Mouse (Mus musculus) midbrain, embryonic 14.5 days (tissue): ENCODE measurements around the gene Pcp4l1. TPM values are rescaled to one million over a fixed set of nuclear protein-coding genes. Genes with fewer than 3 reads are reported as not detected.

Source experiments
- ATAC-seq: fragments of 200-750 bp; cut with Nextera tagmentation; 2 replicates; pipeline ENCODE4 v1.8.0; 2017; ENCODE audit warnings: moderate number of reproducible peaks, moderate library complexity; ENCODE audit not compliant: low FRiP score, low TSS enrichment
- DNase-seq: peaks from one replicate; pipeline ENCODE4 v3.0.0-alpha.2; 2015
- H3K27ac ChIP-seq: fragments of 300-500 bp; sonication (generic); replicated peaks from 2 replicates; pipeline ENCODE4 v1.5.1; 2014; ENCODE audit warnings: mild to moderate bottlenecking, low read depth, low read length, moderate library complexity
- H3K27me3 ChIP-seq: fragments of 300-500 bp; sonication (generic); 2 replicates; pipeline ENCODE4 v1.6.1; 2014; ENCODE audit warnings: low read length, control low read depth, mixed read lengths; ENCODE audit not compliant: control insufficient read depth, insufficient read depth
- H3K36me3 ChIP-seq: fragments of 300-500 bp; sonication (generic); 2 replicates; pipeline ENCODE4 v1.6.1; 2014; ENCODE audit warnings: low read length, control low read depth; ENCODE audit not compliant: control insufficient read depth, insufficient read depth
- H3K4me1 ChIP-seq: fragments of 300-500 bp; sonication (generic); 2 replicates; pipeline ENCODE4 v1.6.1; 2014; ENCODE audit warnings: mild to moderate bottlenecking, antibody characterized with exemption, low read length, control low read depth; ENCODE audit not compliant: control insufficient read depth, insufficient read depth
- H3K4me2 ChIP-seq: fragments of 300-500 bp; sonication (generic); 2 replicates; pipeline ENCODE4 v1.6.1; 2014; ENCODE audit warnings: mild to moderate bottlenecking, low read length, moderate library complexity
- H3K4me3 ChIP-seq: fragments of 300-500 bp; sonication (generic); replicated peaks from 2 replicates; pipeline ENCODE4 v1.5.1; 2014; ENCODE audit warnings: low read depth, low read length
- H3K9ac ChIP-seq: fragments of 300-500 bp; sonication (generic); replicated peaks from 2 replicates; pipeline ENCODE4 v1.6.1; 2014; ENCODE audit warnings: mild to moderate bottlenecking, low read length, moderate library complexity
- H3K9me3 ChIP-seq: fragments of 300-500 bp; sonication (generic); 2 replicates; pipeline ENCODE4 v1.6.1; 2016; ENCODE audit warnings: low read length, control low read depth, mixed read lengths; ENCODE audit not compliant: control insufficient read depth
- WGBS: fragments of 180-500 bp; shearing (Covaris S2); extraction: QIAGEN DNeasy Blood & Tissue Kit; methylation state at CpG from one replicate; pipeline ENCODE4 v1.1.7; 2014; 5-methylcytosine and 5-hydroxymethylcytosine counted together
- polyA plus RNA-seq: library from polyadenylated mRNA; unstranded; fragments of >200 nt; fragmentation: Nextera tagmentation; extraction: Ambion mirVana; gene quantifications from 2 replicates; pipeline ENCODE4 v1.2.1, GENCODE M21; 2014

Pcp4l1 gene
- polyA plus RNA-seq, 1 experiment from 2014 or later: 20.0 TPM

DNA sequence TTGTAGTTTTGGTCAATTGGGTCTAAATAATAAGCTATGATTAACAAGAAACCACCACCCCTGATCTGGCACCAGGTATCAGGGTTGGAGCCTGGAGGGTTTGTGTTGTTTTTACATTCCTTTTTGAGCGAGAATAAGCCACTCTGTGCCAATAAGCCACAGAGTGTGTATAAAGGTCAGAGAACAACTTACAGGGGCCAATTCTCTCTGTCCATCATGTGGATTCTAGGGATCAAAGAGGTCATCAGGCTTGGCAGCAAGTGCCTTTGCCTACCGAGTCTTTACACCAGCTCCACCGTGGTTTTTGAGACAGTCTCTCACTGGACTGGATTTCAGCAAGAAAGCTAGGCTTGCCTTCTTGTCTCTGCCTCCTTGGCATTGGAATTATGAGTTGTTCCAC is 16.8 kb upstream of the Pcp4l1 start:
- no peaks in the 10 kb centered on the region for H3K36me3 ChIP-seq
- DNase-seq (no peak), ATAC-seq (no peak)
- H3K27me3 ChIP-seq: no peaks in the 10 kb centered on the region
- no peak overlapping the region for H3K4me2 ChIP-seq
- WGBS: 49% methylated on average over 3 of the region's 3 CpGs
- H3K9ac ChIP-seq: no peak overlapping the region
- H3K4me1 ChIP-seq: no peaks in the 10 kb centered on the region
- H3K9me3 ChIP-seq: no peaks in the 10 kb centered on the region
- no peak overlapping the region for H3K27ac ChIP-seq
- no peak overlapping the region for H3K4me3 ChIP-seq

DNA sequence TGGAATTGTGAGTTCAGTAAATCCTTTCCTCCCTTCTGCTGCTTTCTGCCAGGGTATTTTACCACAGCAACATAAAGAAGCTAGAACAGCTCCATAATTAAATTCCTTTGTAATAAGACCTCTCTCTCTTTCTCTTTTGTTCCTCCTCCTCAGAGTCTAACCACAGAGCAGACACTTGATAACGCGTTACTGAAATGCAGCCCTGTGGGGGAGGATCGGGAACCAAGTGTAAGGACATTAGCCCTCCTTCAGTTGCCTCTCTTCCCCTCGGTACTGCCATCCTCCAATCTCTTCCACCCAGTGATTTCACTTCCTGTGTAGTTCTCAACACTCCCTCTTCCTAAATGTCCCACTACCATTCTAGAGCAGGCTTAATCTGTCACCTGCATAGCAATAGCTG is 13.3 kb upstream of the Pcp4l1 start:
- DNase-seq (no peak), ATAC-seq (no peak)
- H3K27me3 ChIP-seq: no peaks in the 10 kb centered on the region
- H3K4me2 ChIP-seq: no peak overlapping the region
- H3K36me3 ChIP-seq: no peaks in the 10 kb centered on the region
- no peaks in the 10 kb centered on the region for H3K9me3 ChIP-seq
- H3K9ac ChIP-seq: no peak overlapping the region
- H3K4me3 ChIP-seq: no peak overlapping the region
- no peak overlapping the region for H3K27ac ChIP-seq
- 24% methylated on average over 4 of the region's 4 CpGs for WGBS
- H3K4me1 ChIP-seq: no peaks in the 10 kb centered on the region

DNA sequence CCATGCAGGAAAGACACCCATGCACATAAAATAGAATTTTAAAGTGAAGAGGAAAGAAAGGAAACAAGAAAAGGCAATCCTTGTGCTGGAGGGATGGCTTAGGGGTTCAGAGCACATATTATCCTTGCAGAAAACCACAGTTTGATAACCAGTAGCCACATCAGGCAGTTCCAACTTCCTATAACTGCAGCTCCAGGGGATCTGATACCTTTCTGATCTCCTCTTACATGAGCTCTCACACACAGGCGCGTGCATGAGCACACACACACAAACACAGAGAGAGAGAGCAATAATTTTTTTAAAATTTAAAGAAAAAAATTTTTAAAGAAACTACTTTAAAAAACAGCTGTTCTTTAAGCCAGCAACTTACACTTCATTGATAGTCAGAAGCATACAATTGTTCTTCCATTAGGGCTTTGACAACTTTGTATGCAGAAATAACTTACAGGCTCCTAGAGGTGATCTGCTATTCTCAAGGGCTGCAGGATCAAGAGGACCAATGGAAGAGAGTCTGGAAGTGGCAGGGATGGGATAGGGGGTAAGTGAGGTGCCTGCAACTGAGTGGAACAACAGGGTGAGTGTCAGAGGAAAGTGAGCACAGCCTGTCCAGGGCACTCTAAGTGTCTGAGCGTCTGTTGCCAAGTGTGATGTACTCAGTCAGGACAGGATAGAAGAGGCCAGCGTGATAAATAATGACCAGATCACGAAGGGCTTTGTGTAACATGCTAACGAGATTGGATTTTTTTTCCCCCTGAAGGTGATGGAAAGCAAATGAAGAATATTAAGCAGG is 9.8 kb upstream of the Pcp4l1 start:
- H3K9me3 ChIP-seq: no peaks in the 10 kb centered on the region
- H3K27me3 ChIP-seq: no peaks in the 10 kb centered on the region
- H3K27ac ChIP-seq: no peak overlapping the region
- DNase-seq (peak; percentile 2), ATAC-seq (no peak)
- no peaks in the 10 kb centered on the region for H3K4me1 ChIP-seq
- H3K36me3 ChIP-seq: no peaks in the 10 kb centered on the region
- no peak overlapping the region for H3K4me2 ChIP-seq
- WGBS: 52% methylated on average over 6 of the region's 6 CpGs
- no peak overlapping the region for H3K9ac ChIP-seq
- H3K4me3 ChIP-seq: no peak overlapping the region

DNA sequence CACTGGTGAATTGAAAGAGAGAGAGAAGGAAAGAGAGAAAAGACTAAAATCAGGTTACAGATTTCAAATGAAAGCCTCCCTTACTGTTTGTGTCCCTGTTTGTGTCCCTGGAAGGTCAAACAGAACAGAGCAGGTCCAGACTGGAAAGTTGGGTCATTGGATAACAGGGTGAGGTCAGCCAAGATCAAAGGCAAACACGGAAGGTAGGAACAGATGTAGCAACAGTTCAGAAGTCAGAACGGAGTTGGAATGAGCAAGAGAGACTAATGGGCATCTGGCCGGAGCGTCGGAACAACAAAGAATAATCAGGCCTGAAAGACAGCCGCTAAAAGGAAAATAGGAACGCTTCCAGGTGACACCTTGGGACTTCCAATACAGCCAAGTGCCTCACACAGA is 8.2 kb upstream of the Pcp4l1 start:
- Histone ChIP-seq H3K36me3 (no peaks in the 10 kb centered on the region), H3K4me3 (no peak overlapping the region), H3K27me3 (no peaks in the 10 kb centered on the region), H3K9ac (no peak overlapping the region), H3K27ac (no peak overlapping the region), H3K9me3 (no peaks in the 10 kb centered on the region), H3K4me1 (no peaks in the 10 kb centered on the region), H3K4me2 (no peak overlapping the region)
- DNase-seq: no peak
- no peak for ATAC-seq
- 72% methylated on average over 7 of the region's 7 CpGs for WGBS

DNA sequence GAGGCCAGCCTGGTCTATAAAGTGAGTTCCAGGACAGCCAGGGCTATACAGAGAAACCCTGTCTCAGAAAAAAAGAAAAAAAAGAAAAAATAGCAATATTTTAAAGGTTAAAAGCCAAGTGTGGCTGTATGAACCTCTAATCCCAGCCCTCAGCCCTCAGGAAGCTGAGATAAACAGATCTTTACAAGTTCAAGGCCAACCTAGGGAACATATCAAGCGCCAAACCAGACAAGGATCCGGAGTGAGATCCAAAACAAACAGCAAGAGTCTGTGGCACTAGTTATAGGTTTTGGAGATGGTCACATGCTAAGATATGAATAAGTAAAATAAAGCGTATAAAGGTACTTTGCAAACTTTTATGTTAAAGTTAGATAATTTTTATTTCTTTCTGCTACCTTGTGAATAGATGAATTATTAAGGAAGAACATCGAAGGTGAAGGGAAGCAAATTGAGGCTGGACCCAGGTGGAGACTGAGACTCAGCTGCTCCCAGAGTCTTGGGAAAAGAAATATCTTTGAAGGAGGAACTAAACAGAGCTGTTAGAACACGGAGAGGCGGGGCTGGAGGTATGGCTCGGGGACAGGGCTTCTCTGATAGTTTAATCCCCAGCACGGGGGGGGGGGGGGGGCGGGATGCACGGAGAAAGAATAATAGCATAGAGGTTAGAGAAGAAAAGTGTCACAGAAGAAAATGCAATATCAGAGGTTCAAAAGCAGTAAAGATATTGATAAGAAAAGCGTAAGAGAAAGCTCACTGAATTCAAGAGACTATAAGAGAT is 7.6 kb upstream of the Pcp4l1 start:
- DNase-seq (no peak), ATAC-seq (no peak)
- no peaks in the 10 kb centered on the region for H3K9me3 ChIP-seq
- 56% methylated on average over 10 of the region's 11 CpGs for WGBS
- H3K9ac ChIP-seq: no peak overlapping the region
- H3K4me2 ChIP-seq: no peak overlapping the region
- H3K27ac ChIP-seq: no peak overlapping the region
- no peaks in the 10 kb centered on the region for H3K27me3 ChIP-seq
- H3K4me1 ChIP-seq: no peaks in the 10 kb centered on the region
- no peaks in the 10 kb centered on the region for H3K36me3 ChIP-seq
- no peak overlapping the region for H3K4me3 ChIP-seq

DNA sequence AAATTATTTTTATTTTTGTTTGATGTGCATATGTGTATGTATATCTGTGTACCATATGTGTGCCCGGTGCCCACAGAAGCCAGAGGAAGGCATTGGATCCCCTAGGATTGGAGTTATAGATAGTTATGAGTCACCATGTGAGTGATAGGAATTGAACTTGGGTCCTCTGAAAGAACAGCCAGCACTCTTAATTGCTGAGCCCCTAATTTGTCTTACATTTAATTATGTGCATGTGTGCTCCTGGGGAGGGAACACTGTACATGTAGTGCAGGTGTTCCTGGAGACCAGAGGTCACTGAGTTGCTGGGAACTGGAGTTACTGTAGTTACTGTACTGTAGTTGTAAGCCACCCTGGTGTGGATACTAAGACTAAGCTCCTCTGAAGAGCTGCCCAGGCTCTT is 4.7 kb upstream of the Pcp4l1 start:
- H3K36me3 ChIP-seq: no peaks in the 10 kb centered on the region
- no peak overlapping the region for H3K9ac ChIP-seq
- no peak overlapping the region for H3K4me3 ChIP-seq
- peaks cover 11% of the 10 kb centered on the region for H3K27me3 ChIP-seq
- H3K4me2 ChIP-seq: no peak overlapping the region
- H3K4me1 ChIP-seq: peaks cover 6% of the 10 kb centered on the region; the same call in 1 of the 2 replicates
- ATAC-seq (no peak), DNase-seq (no peak)
- no peaks in the 10 kb centered on the region for H3K9me3 ChIP-seq
- WGBS: 97% methylated on average over 1 of the region's 1 CpGs
- H3K27ac ChIP-seq: no peak overlapping the region

DNA sequence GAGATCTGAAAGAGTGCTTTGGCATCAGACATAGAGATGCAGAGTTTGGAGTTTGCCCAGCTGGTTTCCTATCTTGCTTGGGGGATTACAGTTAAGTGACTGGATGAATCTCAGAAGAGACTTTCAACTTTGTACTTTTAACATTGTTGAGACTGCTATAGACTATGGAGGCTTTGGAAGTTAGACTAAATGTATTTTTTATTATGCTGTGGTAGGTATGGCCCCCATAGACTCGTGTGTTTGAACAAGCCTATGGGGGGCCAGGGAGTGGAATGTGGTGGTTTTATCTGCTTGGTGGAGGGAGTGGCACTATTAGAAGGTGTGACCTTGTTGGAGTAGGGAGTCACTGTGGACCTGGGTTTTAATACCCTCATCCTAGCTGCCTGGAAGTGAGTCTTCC is 3.5 kb upstream of the Pcp4l1 start:
- ATAC-seq: no peak
- Histone ChIP-seq H3K9ac (no peak overlapping the region), H3K27me3 (peaks cover 17% of the 10 kb centered on the region), H3K4me3 (no peak overlapping the region), H3K4me2 (no peak overlapping the region), H3K4me1 (peaks cover 13% of the 10 kb centered on the region), H3K9me3 (no peaks in the 10 kb centered on the region), H3K36me3 (no peaks in the 10 kb centered on the region), H3K27ac (no peak overlapping the region)
- 76% methylated on average over 1 of the region's 1 CpGs for WGBS
- DNase-seq: no peak

DNA sequence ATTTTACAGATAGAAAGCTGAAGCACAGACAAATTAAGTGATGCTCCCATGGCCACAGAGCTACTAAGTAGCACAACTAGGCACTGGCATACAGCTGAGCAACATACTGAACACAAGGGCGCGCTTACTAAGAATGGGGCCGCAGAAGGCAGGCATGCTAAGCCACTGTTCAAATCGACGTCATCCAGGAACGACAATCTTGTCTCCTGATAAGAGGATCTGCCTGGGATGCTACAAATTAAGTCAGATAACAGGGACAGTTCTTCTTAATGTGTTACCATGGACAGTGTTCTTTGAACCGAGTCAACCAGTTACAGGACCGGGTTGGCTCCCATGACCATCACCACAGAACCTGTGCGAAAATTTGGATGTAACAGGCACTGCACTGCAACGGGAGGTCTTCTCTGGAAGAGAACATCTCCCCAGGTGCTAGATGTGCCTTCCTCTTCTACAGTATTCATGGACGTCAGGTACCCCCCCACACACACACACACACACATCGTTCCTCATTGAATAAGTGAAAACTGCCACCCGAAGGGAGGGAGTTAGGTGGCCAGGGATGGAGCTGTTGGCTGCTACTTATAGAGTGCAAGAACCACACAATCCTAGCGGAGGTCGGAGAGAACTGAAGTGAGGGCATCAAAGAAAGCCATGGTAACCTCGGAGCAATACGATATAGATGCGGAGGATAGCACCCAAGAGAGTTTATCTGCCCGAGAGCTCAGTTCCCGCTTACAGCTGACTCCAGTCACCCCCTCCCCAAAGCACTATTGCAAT is 834 bp downstream of the Pcp4l1 start:
- Histone ChIP-seq H3K27me3 (peaks cover 17% of the 10 kb centered on the region), H3K4me1 (peaks cover 36% of the 10 kb centered on the region), H3K36me3 (no peaks in the 10 kb centered on the region), H3K9ac (peak overlapping the region; percentile 57; the same call in 1 of the 2 replicates), H3K9me3 (no peaks in the 10 kb centered on the region), H3K4me3 (peak overlapping the region; percentile 63), H3K4me2 (peak overlapping the region; percentile 97), H3K27ac (no peak overlapping the region)
- peak; percentile 55 for DNase-seq
- 4% methylated on average over 20 of the region's 20 CpGs for WGBS
- ATAC-seq: no peak
